Mouse (Mus musculus): ENCODE data around the gene Hip1.

GRCm38 (mm10) chr5:135399382-135399781 is 145.5 kb downstream of the Hip1 start:
- TF ChIP-seq CTCF (IDR thresholded peaks at IDR 0.05; ENCODE audit: low read depth, low read length) (no peak), GATA1 (IDR thresholded peaks at IDR 0.05; ENCODE audit: borderline replicate concordance, low read length) (no peak), GATA2 (IDR thresholded peaks at IDR 0.05; ENCODE audit: borderline replicate concordance, low read depth, low read length) (no peak), POLR2AphosphoS5 (IDR thresholded peaks at IDR 0.05; ENCODE audit: insufficient replicate concordance, low read depth, low read length) (no peak)
